Mouse (Mus musculus): ENCODE results near the gene Acad9.

- TF ChIP-seq EP300 (IDR thresholded peaks at IDR 0.05) (no peak), CTCF (IDR thresholded peaks at IDR 0.05) (no peak)
Observed at GRCm38 (mm10) chr3:36080741-36081140, 15.0 kb downstream of the Acad9 start.

Measured in lung, postnatal 0 days (tissue).